Mouse (Mus musculus) stomach, embryonic 15.5 days (tissue): Measurements from ENCODE around the gene Hgf. TPM values are rescaled to one million over a fixed set of nuclear protein-coding genes. Genes with fewer than 3 reads are reported as not detected.
A peak's percentile ranks its signal among the peaks of the same experiment; 100 is the strongest.

Experiments
- ATAC-seq: fragments of 200-750 bp; cut with Nextera tagmentation; 2 replicates; pipeline ENCODE4 v1.8.0; 2017; ENCODE audit warnings: low read depth, moderate number of reproducible peaks, moderate TSS enrichment; ENCODE audit not compliant: insufficient read depth, low FRiP score
- H3K27ac ChIP-seq: fragments of 300-500 bp; sonication (generic); 2 replicates; pipeline ENCODE4 v1.5.1; 2015; ENCODE audit warnings: mild to moderate bottlenecking, inconsistent platforms
- H3K27me3 ChIP-seq: fragments of 300-500 bp; sonication (generic); replicated peaks from 2 replicates; pipeline ENCODE4 v1.6.1; 2015; ENCODE audit warnings: inconsistent platforms
- H3K36me3 ChIP-seq: fragments of 300-500 bp; sonication (generic); 2 replicates; pipeline ENCODE4 v1.6.1; 2015; ENCODE audit warnings: inconsistent platforms
- H3K4me1 ChIP-seq: fragments of 300-500 bp; sonication (generic); 2 replicates; pipeline ENCODE4 v1.6.1; 2015; ENCODE audit warnings: inconsistent platforms
- H3K4me2 ChIP-seq: fragments of 300-500 bp; sonication (generic); 2 replicates; pipeline ENCODE4 v1.6.1; 2015; ENCODE audit warnings: mild to moderate bottlenecking, inconsistent platforms
- H3K4me3 ChIP-seq: fragments of 300-500 bp; sonication (generic); replicated peaks from 2 replicates; pipeline ENCODE4 v1.5.1; 2015; ENCODE audit warnings: inconsistent platforms
- H3K9ac ChIP-seq: fragments of 300-500 bp; sonication (generic); 2 replicates; pipeline ENCODE4 v1.6.1; 2015; ENCODE audit warnings: inconsistent platforms
- H3K9me3 ChIP-seq: fragments of 300-500 bp; sonication (generic); 2 replicates; pipeline ENCODE4 v1.6.1; 2016; ENCODE audit warnings: inconsistent platforms
- WGBS: fragments of 180-500 bp; shearing (Covaris S2); methylation state at CpG from one replicate; pipeline ENCODE4 v1.1.7; 2015; 5-methylcytosine and 5-hydroxymethylcytosine counted together
- polyA plus RNA-seq: library from polyadenylated mRNA; unstranded; fragments of >200 nt; fragmentation: Nextera tagmentation; extraction: Ambion mirVana; gene quantifications from 2 replicates; pipeline ENCODE4 v1.2.1, GENCODE M21; 2015

Gene Hgf
- 4.2 and 4.8 TPM in 2 replicates for polyA plus RNA-seq

- Histone ChIP-seq H3K9me3 (no peaks in the 10 kb centered on the region), H3K9ac (no peak within 1 kb of the TSS), H3K36me3 (no peaks in the 10 kb centered on the region), H3K27ac (peak within 1 kb of the TSS; percentile 65), H3K4me1 (no peaks in the 10 kb centered on the region), H3K4me3 (peak within 1 kb of the TSS; percentile 39), H3K4me2 (peak within 1 kb of the TSS; percentile 53), H3K27me3 (no peaks in the 10 kb centered on the region)
- peak; percentile 84; the same call in 1 of the 2 replicates for ATAC-seq
- WGBS, result 2% methylated on average over 16 of the region's 16 CpGs
Measured at GRCm38 (mm10) chr5:16553304-16554047, at the start of gene Hgf. Gene Hgf (plus strand): TSS chr5:16553495.

- Histone ChIP-seq H3K27me3 (no peaks in the 10 kb centered on the region), H3K9me3 (no peaks in the 10 kb centered on the region), H3K9ac (no peak overlapping the region), H3K4me1 (no peaks in the 10 kb centered on the region), H3K4me2 (no peak overlapping the region), H3K36me3 (no peaks in the 10 kb centered on the region), H3K4me3 (no peak overlapping the region), H3K27ac (no peak overlapping the region)
- 81% methylated on average over 4 of the region's 4 CpGs for WGBS
- no peak for ATAC-seq
Measured at GRCm38 (mm10) chr5:16506702-16507350, 46.5 kb upstream of the Hgf start.

- ATAC-seq, result no peak
Measured at GRCm38 (mm10) chr5:16531619-16532277, 21.5 kb upstream of the Hgf start.

GRCm38 (mm10) chr5:16538067-16538466 is 15.2 kb upstream of the Hgf start:
- 34% methylated on average over 2 of the region's 2 CpGs for WGBS
- Histone ChIP-seq H3K9ac (no peak overlapping the region), H3K4me1 (no peaks in the 10 kb centered on the region), H3K9me3 (no peaks in the 10 kb centered on the region), H3K27ac (no peak overlapping the region), H3K27me3 (no peaks in the 10 kb centered on the region), H3K36me3 (no peaks in the 10 kb centered on the region), H3K4me2 (no peak overlapping the region), H3K4me3 (no peak overlapping the region)
- no peak for ATAC-seq

More at GRCm38 (mm10) chr5:16531619-16532277, 21.5 kb upstream of the Hgf start:
- 88% methylated on average over 3 of the region's 3 CpGs for WGBS
- H3K9ac ChIP-seq, result no peak overlapping the region
- no peaks in the 10 kb centered on the region for H3K27me3 ChIP-seq
- H3K4me2 ChIP-seq, result no peak overlapping the region
- no peak overlapping the region for H3K27ac ChIP-seq
- H3K9me3 ChIP-seq, result no peaks in the 10 kb centered on the region
- H3K4me3 ChIP-seq, result no peak overlapping the region
- no peaks in the 10 kb centered on the region for H3K36me3 ChIP-seq
- no peaks in the 10 kb centered on the region for H3K4me1 ChIP-seq

GRCm38 (mm10) chr5:16541561-16542116 is 11.7 kb upstream of the Hgf start:
- WGBS, result 27% methylated on average over 2 of the region's 2 CpGs
- Histone ChIP-seq H3K4me1 (no peaks in the 10 kb centered on the region), H3K36me3 (no peaks in the 10 kb centered on the region), H3K27ac (no peak overlapping the region), H3K4me2 (no peak overlapping the region), H3K9me3 (no peaks in the 10 kb centered on the region), H3K9ac (no peak overlapping the region), H3K27me3 (no peaks in the 10 kb centered on the region), H3K4me3 (no peak overlapping the region)
- ATAC-seq, result no peak

GRCm38 (mm10) chr5:16547490-16547889 is 5.8 kb upstream of the Hgf start:
- WGBS, result 81% methylated on average over 3 of the region's 3 CpGs
- Histone ChIP-seq H3K9ac (no peak overlapping the region), H3K27me3 (no peaks in the 10 kb centered on the region), H3K4me2 (no peak overlapping the region), H3K4me1 (no peaks in the 10 kb centered on the region), H3K36me3 (no peaks in the 10 kb centered on the region), H3K4me3 (no peak overlapping the region), H3K27ac (no peak overlapping the region), H3K9me3 (no peaks in the 10 kb centered on the region)
- no peak for ATAC-seq

- Histone ChIP-seq H3K4me1 (no peaks in the 10 kb centered on the region), H3K4me3 (no peak overlapping the region), H3K27ac (no peak overlapping the region), H3K9me3 (no peaks in the 10 kb centered on the region), H3K36me3 (no peaks in the 10 kb centered on the region), H3K4me2 (no peak overlapping the region), H3K9ac (no peak overlapping the region), H3K27me3 (no peaks in the 10 kb centered on the region)
- WGBS, result 58% methylated on average over 4 of the region's 4 CpGs
- no peak for ATAC-seq
Measured at GRCm38 (mm10) chr5:16552647-16553046, 648 bp upstream of the Hgf start.

- Histone ChIP-seq H3K4me2 (no peak overlapping the region), H3K4me1 (no peaks in the 10 kb centered on the region), H3K9me3 (no peaks in the 10 kb centered on the region), H3K36me3 (no peaks in the 10 kb centered on the region), H3K9ac (no peak overlapping the region), H3K27ac (no peak overlapping the region), H3K4me3 (no peak overlapping the region), H3K27me3 (no peaks in the 10 kb centered on the region)
- no peak for ATAC-seq
- 87% methylated on average over 3 of the region's 3 CpGs for WGBS
Measured at GRCm38 (mm10) chr5:16560247-16560646, 7.0 kb downstream of the Hgf start.

- 79% methylated on average over 4 of the region's 4 CpGs for WGBS
- Histone ChIP-seq H3K36me3 (no peaks in the 10 kb centered on the region), H3K9me3 (no peaks in the 10 kb centered on the region), H3K4me1 (no peaks in the 10 kb centered on the region), H3K27ac (no peak overlapping the region), H3K4me3 (no peak overlapping the region), H3K4me2 (no peak overlapping the region), H3K27me3 (no peaks in the 10 kb centered on the region), H3K9ac (no peak overlapping the region)
- ATAC-seq, result no peak
Measured at GRCm38 (mm10) chr5:16568997-16569396, 15.7 kb downstream of the Hgf start.

GRCm38 (mm10) chr5:16577882-16578742 is 24.8 kb downstream of the Hgf start:
- ATAC-seq, result no peak
- no peak overlapping the region for H3K4me2 ChIP-seq
- no peaks in the 10 kb centered on the region for H3K36me3 ChIP-seq
- no peak overlapping the region for H3K4me3 ChIP-seq
- H3K9me3 ChIP-seq, result no peaks in the 10 kb centered on the region
- H3K27me3 ChIP-seq, result no peaks in the 10 kb centered on the region
- no peaks in the 10 kb centered on the region for H3K4me1 ChIP-seq
- no peak overlapping the region for H3K27ac ChIP-seq
- no peak overlapping the region for H3K9ac ChIP-seq
- WGBS, result 69% methylated on average over 14 of the region's 14 CpGs

- Histone ChIP-seq H3K4me1 (no peaks in the 10 kb centered on the region), H3K27ac (no peak overlapping the region), H3K4me3 (no peak overlapping the region), H3K9ac (no peak overlapping the region), H3K27me3 (no peaks in the 10 kb centered on the region), H3K9me3 (no peaks in the 10 kb centered on the region), H3K4me2 (no peak overlapping the region), H3K36me3 (no peaks in the 10 kb centered on the region)
- ATAC-seq, result no peak
- WGBS, result 76% methylated on average over 4 of the region's 4 CpGs
Measured at GRCm38 (mm10) chr5:16595699-16596098, 42.4 kb downstream of the Hgf start.
